Mouse (Mus musculus) retina, adult 2 months (tissue): ENCODE results near the gene Camkv.

Experiments
- DNase-seq: peaks from one replicate; pipeline ENCODE4 v3.0.0-alpha.2; 2012; ENCODE audit warnings: low read depth, low spot score

Gene Camkv

GRCm38 (mm10) chr9:107935374-107935773, at the start of gene Camkv:
Camkv (plus strand) TSS chr9:107935674.
- no peak for DNase-seq

DNA sequence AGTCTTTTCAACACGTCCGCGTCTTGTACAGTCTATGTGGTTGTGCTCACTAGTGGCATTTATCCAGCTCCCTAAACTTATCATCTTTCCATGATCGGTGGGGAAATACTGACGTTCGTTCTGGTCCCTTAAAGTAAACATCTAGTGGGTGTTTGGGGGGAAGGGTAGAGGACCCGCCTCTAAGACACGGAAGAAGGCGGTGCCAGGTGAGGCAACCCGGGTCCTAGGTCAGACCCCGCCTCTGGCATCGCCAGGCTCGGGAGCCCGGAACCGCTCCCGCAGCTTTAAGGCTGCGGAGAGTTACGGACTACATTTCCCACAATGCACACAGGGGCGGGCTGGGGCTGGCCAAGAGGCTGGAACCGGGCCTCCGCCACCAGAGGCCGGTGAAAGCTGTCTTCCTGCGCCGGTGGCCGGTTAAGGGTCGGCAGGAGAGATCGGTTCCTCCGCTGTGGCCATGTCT, 47.6 kb upstream of the Camkv start, which contains the start of gene Mon1a:
Mon1a (plus strand) TSS at position 348 of the 463 bp plus-strand sequence.
- peak; percentile 71 for DNase-seq

DNA sequence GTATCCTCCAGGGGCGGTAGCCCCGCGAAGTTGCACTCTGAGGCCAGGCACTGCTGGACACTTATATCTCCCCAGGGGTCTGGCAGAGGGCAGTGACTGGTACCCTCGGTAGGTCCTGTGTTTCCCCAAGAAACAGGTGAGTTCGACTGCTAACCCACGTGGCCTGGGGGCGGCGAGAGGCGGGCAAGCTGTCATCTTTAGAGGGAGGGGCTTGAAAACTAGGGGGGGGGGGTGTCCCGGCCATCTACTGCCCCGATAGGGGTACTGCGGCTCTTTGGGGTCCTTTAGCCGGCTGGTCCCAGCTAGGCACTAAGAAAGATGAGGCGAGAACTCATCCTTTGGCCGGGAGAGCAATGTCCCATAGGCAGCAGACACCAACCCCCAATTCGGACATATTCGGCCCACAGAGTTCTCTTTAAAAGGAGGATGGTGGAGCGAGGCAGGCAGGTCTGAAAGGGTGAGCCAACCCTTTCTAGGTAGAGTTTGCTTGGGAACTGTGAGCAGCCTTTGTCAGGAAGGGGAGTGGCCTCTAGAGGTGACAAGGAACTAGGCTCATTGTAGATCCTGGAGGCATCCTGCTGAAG, 47.1 kb upstream of the Camkv start:
- no peak for DNase-seq

GRCm38 (mm10) chr9:107890260-107890659, 45.2 kb upstream of the Camkv start:
- DNase-seq = no peak

GRCm38 (mm10) chr9:107891023-107891422, 44.5 kb upstream of the Camkv start:
- no peak for DNase-seq

- no peak for DNase-seq
These were observed 36.9 kb upstream of the Camkv start for GRCm38 (mm10) chr9:107898563-107898962.

DNA sequence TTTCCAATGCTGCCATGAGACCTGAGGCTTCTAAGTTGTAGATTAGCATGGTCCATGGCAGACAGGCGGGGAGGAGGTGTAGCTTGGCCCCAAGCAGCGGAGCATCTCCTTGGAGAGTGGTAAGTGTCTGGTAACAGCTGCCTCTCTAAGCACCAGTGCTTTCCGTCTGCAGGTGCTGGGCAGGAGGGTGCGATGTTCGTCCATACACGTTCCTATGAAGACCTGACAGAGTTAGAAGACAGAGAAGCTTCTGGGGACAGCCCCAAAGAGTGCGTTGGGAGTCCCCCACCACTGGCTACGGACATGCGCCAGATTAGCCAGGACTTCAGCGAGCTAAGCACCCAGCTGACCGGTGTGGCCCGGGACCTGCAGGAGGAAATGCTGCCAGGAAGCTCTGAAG, 35.6 kb upstream of the Camkv start:
- DNase-seq = no peak

- peak; percentile 43 for DNase-seq
These were observed 34.4 kb upstream of the Camkv start for GRCm38 (mm10) chr9:107900840-107901626.

GRCm38 (mm10) chr9:107901627-107901914, 33.9 kb upstream of the Camkv start:
- no peak for DNase-seq

- peak; percentile 59 for DNase-seq
These were observed 30.7 kb upstream of the Camkv start for GRCm38 (mm10) chr9:107904726-107905125.

DNA sequence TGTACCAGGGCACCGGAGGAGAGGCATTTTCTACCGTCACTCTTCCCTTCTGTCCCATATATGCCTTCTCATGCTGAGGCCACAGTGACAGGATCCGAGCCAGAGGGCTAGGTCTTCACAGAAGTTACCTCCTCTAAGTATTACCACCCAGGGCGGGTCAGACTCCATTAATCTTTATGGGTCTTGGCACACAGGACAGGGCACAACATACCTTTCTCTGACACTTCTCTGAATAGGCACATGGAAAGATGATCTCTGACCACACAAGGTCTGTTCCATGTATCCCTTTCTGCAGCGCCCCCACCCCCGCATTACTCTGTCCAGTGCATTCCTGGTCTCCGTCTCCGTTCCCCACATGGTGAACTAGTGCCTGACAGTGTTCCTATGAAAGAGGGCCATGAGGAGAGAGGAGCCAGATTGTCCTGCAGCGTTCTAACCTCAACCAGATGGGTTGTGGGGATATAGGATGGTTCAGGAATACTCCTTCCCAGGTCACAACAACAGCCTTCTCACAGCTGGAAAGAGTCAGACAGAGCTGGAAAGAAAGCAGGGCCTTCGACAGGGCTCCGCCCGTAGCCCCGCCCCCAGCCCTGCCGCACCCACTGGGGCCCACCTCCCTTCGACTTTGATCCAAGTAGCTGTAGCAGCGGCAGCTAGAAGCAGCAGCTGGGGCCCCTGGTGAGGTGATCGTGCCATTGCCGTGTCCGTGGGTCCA, 29.1 kb upstream of the Camkv start, which contains the start of gene Mst1r:
Mst1r (plus strand) TSS at position 622 of the 715 bp plus-strand sequence.
- DNase-seq = no peak

GRCm38 (mm10) chr9:107906967-107907800, 28.3 kb upstream of the Camkv start:
- no peak for DNase-seq

DNA sequence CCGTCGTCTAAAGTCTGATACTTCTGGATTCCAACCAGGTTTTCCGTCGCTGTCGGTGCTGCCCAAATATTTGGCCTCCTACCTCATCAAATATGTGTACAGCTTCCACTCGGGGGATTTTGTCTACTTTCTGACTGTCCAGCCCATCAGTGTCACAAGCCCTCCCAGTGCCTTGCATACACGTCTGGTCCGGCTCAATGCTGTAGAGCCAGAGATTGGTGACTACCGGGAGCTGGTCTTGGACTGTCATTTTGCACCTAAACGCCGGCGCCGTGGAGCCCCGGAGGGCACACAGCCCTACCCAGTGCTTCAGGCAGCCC, 27.7 kb upstream of the Camkv start:
- no peak for DNase-seq

DNA sequence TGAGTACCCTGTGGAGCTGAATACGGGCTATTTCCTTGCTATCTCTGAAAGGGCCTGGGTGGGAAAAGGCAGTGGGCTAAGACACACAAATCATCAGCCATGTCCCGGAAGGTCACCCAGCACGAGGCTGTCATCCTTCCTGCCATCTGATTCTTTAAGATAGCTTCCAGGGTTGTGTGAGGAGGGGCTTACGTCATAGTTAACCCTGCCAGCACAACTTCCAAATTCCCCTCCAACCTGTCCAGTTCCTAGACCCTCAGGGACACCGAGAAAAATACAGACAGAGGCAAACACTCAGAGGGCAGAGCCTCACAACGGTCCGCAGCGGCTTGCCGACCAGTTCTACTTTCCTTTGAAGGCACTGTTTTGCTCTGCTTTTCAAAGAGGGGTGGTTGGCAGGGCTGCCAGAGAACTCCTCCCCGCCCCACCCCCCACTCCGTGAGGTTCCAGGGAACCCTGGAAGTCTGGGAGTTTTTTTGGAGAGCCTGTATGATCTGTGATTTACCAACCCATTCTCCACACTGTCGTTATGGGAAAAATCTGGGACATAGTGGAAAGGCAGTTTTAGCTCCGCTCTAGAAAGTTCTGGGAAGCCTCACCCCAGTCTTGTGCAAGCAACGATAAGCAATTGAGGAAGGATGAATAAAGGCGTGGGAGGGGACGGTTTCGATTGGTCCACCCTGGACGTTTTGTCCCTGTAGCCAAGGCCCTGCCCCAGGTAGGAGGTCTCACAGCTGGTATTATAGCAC, 26.9 kb upstream of the Camkv start:
- DNase-seq = no peak

GRCm38 (mm10) chr9:107910025-107910769, 25.3 kb upstream of the Camkv start:
- no peak for DNase-seq

DNA sequence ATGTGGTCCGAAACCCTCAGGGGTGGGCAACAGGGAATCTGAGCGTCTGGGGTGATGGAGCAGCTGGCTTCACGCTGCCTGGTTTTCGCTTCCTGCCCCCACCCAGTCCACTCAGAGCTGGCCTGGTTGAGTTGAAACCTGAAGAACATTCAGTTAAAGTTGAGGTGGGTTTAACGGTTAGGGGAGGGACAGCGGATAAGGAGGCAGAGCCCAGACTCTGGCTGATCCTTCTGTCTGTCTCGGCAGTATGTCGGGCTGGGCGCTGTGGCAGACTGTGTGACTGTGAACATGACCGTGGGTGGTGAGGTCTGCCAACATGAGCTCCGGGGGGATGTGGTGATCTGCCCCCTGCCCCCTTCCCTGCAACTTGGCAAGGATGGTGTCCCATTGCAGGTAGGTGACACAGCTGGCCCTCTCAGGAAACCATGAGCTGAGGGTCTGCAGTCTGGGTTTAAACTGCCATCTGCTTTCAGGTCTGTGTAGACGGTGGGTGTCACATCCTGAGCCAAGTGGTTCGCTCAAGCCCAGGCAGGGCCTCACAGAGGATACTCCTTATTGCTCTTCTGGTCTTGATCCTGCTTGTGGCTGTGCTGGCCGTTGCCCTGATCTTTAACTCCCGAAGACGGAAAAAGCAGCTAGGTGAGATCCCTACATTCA, 20.6 kb upstream of the Camkv start:
- no peak for DNase-seq

- no peak for DNase-seq
These were observed 17.4 kb upstream of the Camkv start for GRCm38 (mm10) chr9:107917895-107918608.

DNA sequence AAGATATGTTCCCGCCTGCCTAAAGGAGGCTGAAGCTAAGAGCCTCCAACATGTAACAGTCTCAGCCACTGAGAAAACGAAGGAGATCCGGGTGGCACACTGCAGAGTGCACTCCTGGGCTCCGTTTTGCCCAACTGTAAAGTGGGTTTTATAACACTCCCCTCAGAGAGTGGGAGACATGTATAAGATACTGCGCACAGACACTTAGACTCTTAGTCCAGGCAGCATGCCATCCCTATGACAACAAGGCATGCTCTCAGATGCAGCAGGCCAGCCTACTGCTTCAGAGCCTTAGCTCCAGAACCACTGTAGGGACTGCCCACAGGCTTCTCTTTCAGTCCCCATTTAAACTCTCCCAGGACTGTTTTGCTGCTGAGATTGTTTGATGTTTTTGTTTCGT, 16.6 kb upstream of the Camkv start:
- no peak for DNase-seq

- DNase-seq = no peak
These were observed 16.0 kb upstream of the Camkv start for GRCm38 (mm10) chr9:107919441-107919840.
